Mouse (Mus musculus): ENCODE measurements at regions not wholly inside any gene's neighbourhood (a gene's known extent, or its start where the extent isn't known, plus 50 kb on each side); places are given as distances from the start of the nearest gene placed in this dataset.

- intact Hi-C loops (cut with DNase I): no loop called here
Observed at GRCm38 (mm10) chr9:83276291-83276690, 129.8 kb upstream of the Hmgn3 start.

- intact Hi-C loops (cut with DNase I): no loop called here
Observed at GRCm38 (mm10) chr9:83273361-83273975, 127.0 kb upstream of the Hmgn3 start.

- intact Hi-C loops (cut with DNase I): no loop called here
Observed at GRCm38 (mm10) chr9:83265736-83266135, 119.3 kb upstream of the Hmgn3 start.

- intact Hi-C loops (cut with DNase I): loop anchor here (5.0 kb wide), 1 partner anchor 282 kb away; the partner anchor contains the start of gene Phip
Observed at GRCm38 (mm10) chr9:83259511-83259910, 113.0 kb upstream of the Hmgn3 start.

GRCm38 (mm10) chr9:83258986-83259385, 112.5 kb upstream of the Hmgn3 start:
- intact Hi-C loops (cut with DNase I): loop anchor here (5.0 kb wide), 1 partner anchor 282 kb away; the partner anchor contains the start of gene Phip

GRCm38 (mm10) chr9:83258476-83258875, 112.0 kb upstream of the Hmgn3 start:
- intact Hi-C loops (cut with DNase I): loop anchor here (5.0 kb wide), 1 partner anchor 281 kb away; the partner anchor contains the start of gene Phip

GRCm38 (mm10) chr9:83254356-83254755, 107.9 kb upstream of the Hmgn3 start:
- intact Hi-C loops (cut with DNase I): no loop called here

GRCm38 (mm10) chr9:83253789-83254188, 107.3 kb upstream of the Hmgn3 start:
- intact Hi-C loops (cut with DNase I): no loop called here

GRCm38 (mm10) chr9:83251793-83252192, 105.3 kb upstream of the Hmgn3 start:
- intact Hi-C loops (cut with DNase I): no loop called here

GRCm38 (mm10) chr9:83249871-83250270, 103.4 kb upstream of the Hmgn3 start:
- intact Hi-C loops (cut with DNase I): no loop called here

- intact Hi-C loops (cut with DNase I): no loop called here
Observed at GRCm38 (mm10) chr9:83248164-83248730, 101.8 kb upstream of the Hmgn3 start.

- intact Hi-C loops (cut with DNase I): no loop called here
Observed at GRCm38 (mm10) chr9:83247066-83247668, 100.7 kb upstream of the Hmgn3 start.

- intact Hi-C loops (cut with DNase I): no loop called here
Observed at GRCm38 (mm10) chr9:83241119-83241518, 94.6 kb upstream of the Hmgn3 start.

GRCm38 (mm10) chr9:83239097-83239496, 92.6 kb upstream of the Hmgn3 start:
- intact Hi-C loops (cut with DNase I): no loop called here

GRCm38 (mm10) chr9:83221866-83222265, 75.4 kb upstream of the Hmgn3 start:
- intact Hi-C loops (cut with DNase I): no loop called here

- intact Hi-C loops (cut with DNase I): no loop called here
Observed at GRCm38 (mm10) chr9:83202583-83202982, 56.1 kb upstream of the Hmgn3 start.

GRCm38 (mm10) chr9:83199771-83200170, 53.3 kb upstream of the Hmgn3 start:
- intact Hi-C loops (cut with DNase I): no loop called here

GRCm38 (mm10) chr9:83199176-83199575, 52.7 kb upstream of the Hmgn3 start:
- intact Hi-C loops (cut with DNase I): no loop called here

- intact Hi-C loops (cut with DNase I): no loop called here
Observed at GRCm38 (mm10) chr9:83197013-83197412, 50.5 kb upstream of the Hmgn3 start.
